Mouse (Mus musculus) E14TG2a.4 (cell line): ENCODE measurements at regions not wholly inside any gene's neighbourhood (a gene's known extent, or its start where the extent isn't known, plus 50 kb on each side); places are given as distances from the start of the nearest gene placed in this dataset.

Experiments used
- CTCF ChIP-seq: conservative IDR thresholded peaks from 2 replicates; pipeline ENCODE4 v1.5.1; 2014; ENCODE audit warnings: low read length
- NANOG ChIP-seq: IDR thresholded peaks from 2 replicates; pipeline ENCODE4 v1.6.1; 2014; ENCODE audit warnings: borderline replicate concordance, low read length, mixed read lengths
- POU5F1 ChIP-seq: IDR thresholded peaks from 2 replicates; pipeline ENCODE4 v1.6.1; 2014; ENCODE audit warnings: low read length, borderline replicate concordance

GRCm38 (mm10) chr6:4349953-4350352, 154.7 kb upstream of the Col1a2 start:
- TF ChIP-seq CTCF (no peak), POU5F1 (no peak), NANOG (no peak)
